Mouse (Mus musculus) stomach, embryonic 15.5 days (tissue): ENCODE data around the gene 1110051M20Rik. TPM values are rescaled to one million over a fixed set of nuclear protein-coding genes. Genes with fewer than 3 reads are reported as not detected.

Experiments
- ATAC-seq: fragments of 200-750 bp; cut with Nextera tagmentation; 2 replicates; pipeline ENCODE4 v1.8.0; 2017; ENCODE audit warnings: low read depth, moderate number of reproducible peaks, moderate TSS enrichment; ENCODE audit not compliant: insufficient read depth, low FRiP score
- H3K27ac ChIP-seq: fragments of 300-500 bp; sonication (generic); 2 replicates; pipeline ENCODE4 v1.5.1; 2015; ENCODE audit warnings: mild to moderate bottlenecking, inconsistent platforms
- H3K27me3 ChIP-seq: fragments of 300-500 bp; sonication (generic); replicated peaks from 2 replicates; pipeline ENCODE4 v1.6.1; 2015; ENCODE audit warnings: inconsistent platforms
- H3K36me3 ChIP-seq: fragments of 300-500 bp; sonication (generic); 2 replicates; pipeline ENCODE4 v1.6.1; 2015; ENCODE audit warnings: inconsistent platforms
- H3K4me1 ChIP-seq: fragments of 300-500 bp; sonication (generic); 2 replicates; pipeline ENCODE4 v1.6.1; 2015; ENCODE audit warnings: inconsistent platforms
- H3K4me2 ChIP-seq: fragments of 300-500 bp; sonication (generic); 2 replicates; pipeline ENCODE4 v1.6.1; 2015; ENCODE audit warnings: mild to moderate bottlenecking, inconsistent platforms
- H3K4me3 ChIP-seq: fragments of 300-500 bp; sonication (generic); replicated peaks from 2 replicates; pipeline ENCODE4 v1.5.1; 2015; ENCODE audit warnings: inconsistent platforms
- H3K9ac ChIP-seq: fragments of 300-500 bp; sonication (generic); 2 replicates; pipeline ENCODE4 v1.6.1; 2015; ENCODE audit warnings: inconsistent platforms
- H3K9me3 ChIP-seq: fragments of 300-500 bp; sonication (generic); 2 replicates; pipeline ENCODE4 v1.6.1; 2016; ENCODE audit warnings: inconsistent platforms
- WGBS: fragments of 180-500 bp; shearing (Covaris S2); methylation state at CpG from one replicate; pipeline ENCODE4 v1.1.7; 2015; 5-methylcytosine and 5-hydroxymethylcytosine counted together
- polyA plus RNA-seq: library from polyadenylated mRNA; unstranded; fragments of >200 nt; fragmentation: Nextera tagmentation; extraction: Ambion mirVana; gene quantifications from 2 replicates; pipeline ENCODE4 v1.2.1, GENCODE M21; 2015

1110051M20Rik gene
- polyA plus RNA-seq, 1 experiment from 2014 or later = 42.4 TPM

DNA sequence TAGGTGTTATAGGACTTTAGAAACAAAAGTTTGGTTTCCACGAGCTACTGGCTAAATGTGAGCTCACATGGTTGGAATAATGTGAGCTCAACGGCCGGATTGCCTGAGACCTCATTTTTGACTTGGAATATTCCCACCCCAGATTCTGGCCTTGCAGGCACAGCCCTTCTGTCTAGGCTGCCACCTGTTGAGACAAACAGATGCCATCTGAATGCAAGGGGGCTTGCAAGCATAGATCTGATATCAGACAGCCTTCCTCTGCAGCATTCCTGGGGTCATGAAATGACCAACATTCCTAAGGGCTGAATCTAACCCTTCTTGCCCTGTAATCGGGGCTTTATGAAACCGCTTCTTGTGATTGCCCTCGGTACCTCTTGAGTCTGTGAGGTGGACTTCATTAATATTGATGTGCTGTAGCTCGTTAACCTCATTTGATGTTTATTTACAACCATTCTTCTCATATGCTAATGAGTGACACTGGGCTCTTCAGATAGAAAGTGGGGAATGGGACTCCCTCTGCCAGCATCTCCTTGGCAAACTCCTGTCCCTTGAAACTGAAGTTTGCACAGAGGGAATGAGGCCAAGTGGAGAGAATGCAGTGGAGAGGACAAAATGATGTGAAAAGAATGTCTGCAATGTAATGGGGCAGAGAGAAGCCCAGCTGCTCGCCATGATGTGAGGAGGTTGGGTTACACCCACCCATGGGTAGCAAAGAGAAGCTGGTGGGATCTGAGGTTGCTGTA is 114.3 kb downstream of the 1110051M20Rik start:
- no peak for ATAC-seq
- Histone ChIP-seq H3K9ac (no peak overlapping the region), H3K36me3 (no peaks in the 10 kb centered on the region), H3K4me3 (no peak overlapping the region), H3K9me3 (no peaks in the 10 kb centered on the region), H3K4me2 (no peak overlapping the region), H3K27me3 (no peaks in the 10 kb centered on the region), H3K27ac (no peak overlapping the region), H3K4me1 (0 out of 2 replicates have a peak, but pooled peaks cover 8% of the 10 kb centered on the region)
- WGBS = 79% methylated on average over 8 of the region's 8 CpGs

DNA sequence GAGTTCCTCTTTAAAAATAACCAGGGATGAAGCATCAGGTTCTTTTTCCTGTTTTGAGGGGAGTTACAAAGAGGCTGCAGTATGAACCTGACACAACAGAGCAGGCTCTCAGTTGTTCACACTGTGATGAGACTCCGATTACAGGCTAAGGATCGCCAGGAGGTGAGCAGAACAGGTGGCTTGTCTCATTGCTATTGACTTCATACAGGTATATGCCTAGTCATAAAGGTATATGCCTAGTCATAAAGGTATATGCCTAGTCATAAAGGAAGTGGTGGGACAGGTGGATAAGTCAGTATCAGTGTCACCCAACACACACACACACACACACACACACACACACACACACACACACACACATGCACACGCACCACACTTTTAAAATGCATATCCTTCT is 115.8 kb downstream of the 1110051M20Rik start:
- Histone ChIP-seq H3K4me1 (0 out of 2 replicates have a peak, but pooled peaks cover 8% of the 10 kb centered on the region), H3K27me3 (no peaks in the 10 kb centered on the region), H3K27ac (no peak overlapping the region), H3K9me3 (no peaks in the 10 kb centered on the region), H3K36me3 (no peaks in the 10 kb centered on the region), H3K9ac (no peak overlapping the region), H3K4me3 (no peak overlapping the region), H3K4me2 (no peak overlapping the region)
- 80% methylated on average over 3 of the region's 3 CpGs for WGBS
- no peak for ATAC-seq

DNA sequence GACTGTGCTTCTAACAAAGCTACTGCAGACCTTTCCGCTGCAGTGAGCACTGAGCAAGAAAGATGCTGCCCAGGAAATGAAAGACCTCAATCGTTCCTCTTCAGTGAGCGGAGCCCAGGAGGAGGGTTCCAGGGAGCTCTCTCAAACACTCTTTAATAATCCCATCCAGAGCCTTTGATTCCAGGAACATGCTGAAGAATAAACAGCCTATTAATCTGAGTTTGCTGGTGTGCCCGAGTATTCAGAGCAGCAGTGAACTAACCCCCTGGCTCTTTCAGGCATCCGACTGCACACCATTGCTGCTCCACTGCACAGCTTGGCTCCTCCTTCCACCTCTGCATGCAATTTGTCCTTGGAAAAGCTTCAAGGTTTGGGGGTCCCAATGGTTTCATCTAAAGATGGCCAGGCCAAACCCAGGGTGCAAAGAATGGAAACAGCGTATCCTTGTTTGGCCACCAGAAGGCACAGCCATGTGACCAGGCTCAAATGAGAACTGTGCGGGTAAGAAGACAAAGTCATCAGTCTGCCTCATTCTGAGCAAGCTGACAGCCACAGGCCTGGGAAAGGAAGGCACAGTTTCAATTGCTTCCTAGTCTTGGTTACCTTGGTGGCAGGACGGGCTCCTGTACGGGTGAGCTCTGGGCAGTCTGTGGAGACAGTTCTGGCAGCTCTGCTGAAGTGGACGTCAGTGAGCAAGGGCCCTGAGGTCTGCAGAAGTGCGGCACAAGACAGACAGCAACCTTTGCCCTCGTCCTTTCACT is 116.4 kb downstream of the 1110051M20Rik start:
- Histone ChIP-seq H3K9ac (no peak overlapping the region), H3K27me3 (no peaks in the 10 kb centered on the region), H3K4me1 (0 out of 2 replicates have a peak, but pooled peaks cover 8% of the 10 kb centered on the region), H3K4me3 (no peak overlapping the region), H3K9me3 (no peaks in the 10 kb centered on the region), H3K4me2 (no peak overlapping the region), H3K27ac (no peak overlapping the region), H3K36me3 (no peaks in the 10 kb centered on the region)
- WGBS = 58% methylated on average over 12 of the region's 12 CpGs
- ATAC-seq = no peak

DNA sequence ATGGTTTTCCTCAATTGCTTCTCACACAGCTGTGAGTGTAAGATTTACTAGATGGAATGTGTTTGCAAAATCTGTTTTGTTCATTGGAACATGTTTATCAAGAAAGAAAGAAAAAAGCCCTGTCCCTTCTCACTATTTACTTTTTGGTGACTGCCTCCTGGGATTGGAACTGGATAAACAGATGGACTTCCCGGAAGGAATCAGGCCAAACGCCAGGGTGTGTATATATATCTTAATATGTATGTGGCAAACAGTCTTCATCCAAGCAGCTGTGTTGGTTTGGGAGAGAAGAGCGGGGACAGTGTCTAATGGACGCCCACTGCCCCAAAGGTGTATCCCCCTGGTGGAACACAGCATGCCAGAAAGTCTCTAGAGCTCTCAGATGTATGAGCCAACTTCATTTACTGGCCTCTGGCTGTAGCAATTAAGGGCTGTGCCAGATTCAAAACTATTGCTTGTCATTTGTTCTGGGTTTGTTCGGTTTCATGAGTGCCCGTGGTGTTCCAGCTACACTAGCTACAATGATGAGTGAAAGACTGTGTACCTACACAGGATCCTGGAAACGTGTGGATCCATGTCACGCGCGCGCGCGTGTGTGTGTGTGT is 117.7 kb downstream of the 1110051M20Rik start:
- WGBS = 76% methylated on average over 13 of the region's 13 CpGs
- Histone ChIP-seq H3K9me3 (no peaks in the 10 kb centered on the region), H3K4me2 (no peak overlapping the region), H3K27me3 (no peaks in the 10 kb centered on the region), H3K4me3 (no peak overlapping the region), H3K4me1 (0 out of 2 replicates have a peak, but pooled peaks cover 8% of the 10 kb centered on the region), H3K9ac (no peak overlapping the region), H3K27ac (peak overlapping the region; percentile 46; the same call in 1 of the 2 replicates), H3K36me3 (no peaks in the 10 kb centered on the region)
- no peak for ATAC-seq

DNA sequence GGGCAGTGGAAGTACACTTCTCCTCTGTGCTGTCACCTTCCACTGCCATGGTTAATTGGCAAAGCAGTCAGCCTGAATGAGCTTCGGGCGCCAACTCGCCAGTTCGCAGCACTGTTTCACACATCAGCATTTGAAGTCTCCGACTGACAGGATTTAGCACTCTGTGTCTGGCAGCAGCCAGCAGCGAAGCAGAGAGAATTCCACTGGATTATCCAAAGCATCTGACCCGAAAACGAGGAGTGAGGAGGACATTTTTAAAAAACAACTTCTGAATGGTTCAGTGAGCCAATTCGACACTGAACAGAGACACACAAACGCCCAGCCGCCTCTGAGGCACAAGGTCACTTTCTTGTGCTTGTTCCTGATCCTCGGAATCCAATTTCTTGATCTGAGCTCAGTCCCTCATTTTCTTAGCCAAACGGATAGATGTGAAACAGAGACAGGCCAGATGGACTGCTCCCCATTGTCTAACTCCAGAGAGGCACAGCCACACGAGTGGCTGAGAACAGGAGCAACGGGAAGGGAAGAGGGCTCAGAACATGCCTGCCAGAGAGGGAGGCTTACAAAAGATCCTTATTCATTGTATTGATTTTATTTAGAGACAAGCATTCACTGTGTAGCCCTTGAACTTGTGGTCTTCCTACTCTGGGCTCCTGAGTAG is 119.6 kb downstream of the 1110051M20Rik start:
- Histone ChIP-seq H3K9ac (no peak overlapping the region), H3K27me3 (no peaks in the 10 kb centered on the region), H3K4me2 (no peak overlapping the region), H3K36me3 (no peaks in the 10 kb centered on the region), H3K9me3 (no peaks in the 10 kb centered on the region), H3K4me3 (no peak overlapping the region), H3K4me1 (0 out of 2 replicates have a peak, but pooled peaks cover 8% of the 10 kb centered on the region), H3K27ac (no peak overlapping the region; the same call in 1 of the 2 replicates)
- ATAC-seq = no peak
- WGBS = 62% methylated on average over 15 of the region's 15 CpGs

DNA sequence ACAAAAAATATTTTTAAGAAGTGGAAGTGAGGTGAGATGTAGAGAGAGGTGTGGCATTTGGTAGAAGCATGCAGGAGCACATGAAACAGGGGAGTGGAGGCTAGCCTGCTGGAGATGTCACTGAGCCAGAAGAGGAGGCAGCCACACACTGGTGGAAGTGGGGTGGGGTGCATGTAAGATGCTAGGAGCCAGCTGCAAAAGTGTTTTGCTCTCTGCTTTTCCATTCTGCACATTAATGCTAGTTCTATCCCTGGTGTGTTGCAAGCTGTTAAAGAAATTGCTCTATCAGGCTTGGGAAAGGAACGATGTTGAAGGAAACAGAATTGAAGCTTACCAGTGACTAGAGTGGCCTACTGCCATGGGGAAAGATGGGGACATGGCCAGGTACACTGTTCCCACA is 120.2 kb downstream of the 1110051M20Rik start:
- no peaks in the 10 kb centered on the region for H3K9me3 ChIP-seq
- H3K9ac ChIP-seq = no peak overlapping the region
- no peaks in the 10 kb centered on the region for H3K27me3 ChIP-seq
- no peak overlapping the region for H3K4me2 ChIP-seq
- H3K4me1 ChIP-seq = 0 out of 2 replicates have a peak, but pooled peaks cover 8% of the 10 kb centered on the region
- no peak overlapping the region for H3K4me3 ChIP-seq
- no peaks in the 10 kb centered on the region for H3K36me3 ChIP-seq
- 84% methylated on average over 1 of the region's 1 CpGs for WGBS
- no peak overlapping the region; the same call in 1 of the 2 replicates for H3K27ac ChIP-seq
- no peak for ATAC-seq

DNA sequence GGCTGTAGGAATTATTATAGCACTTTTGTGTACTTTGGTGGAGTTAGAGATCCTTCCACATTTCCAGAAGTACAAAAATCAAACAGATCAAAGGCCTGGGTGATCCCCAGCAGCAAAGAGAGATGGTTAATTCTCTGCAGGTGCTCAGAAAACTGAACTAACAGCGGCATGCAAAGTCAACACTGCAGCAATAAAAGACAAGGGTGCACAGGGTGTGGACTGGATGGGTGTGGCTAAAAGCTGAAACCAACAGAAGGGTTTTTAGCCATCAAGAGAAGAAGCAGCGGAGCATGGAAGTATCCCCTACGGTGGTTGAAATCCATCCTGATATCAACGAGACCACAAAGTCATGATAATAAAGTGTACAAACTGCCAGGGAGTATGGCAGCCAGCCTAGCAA is 122.0 kb downstream of the 1110051M20Rik start:
- WGBS = 69% methylated on average over 4 of the region's 4 CpGs
- Histone ChIP-seq H3K27me3 (no peaks in the 10 kb centered on the region), H3K27ac (peak overlapping the region; percentile 73; the same call in 1 of the 2 replicates), H3K36me3 (no peaks in the 10 kb centered on the region), H3K4me2 (no peak overlapping the region), H3K9me3 (no peaks in the 10 kb centered on the region), H3K4me1 (no peaks in the 10 kb centered on the region), H3K4me3 (no peak overlapping the region), H3K9ac (no peak overlapping the region)
- ATAC-seq = 0 out of 2 replicates have a peak, but pooled peaks have one; percentile 31

DNA sequence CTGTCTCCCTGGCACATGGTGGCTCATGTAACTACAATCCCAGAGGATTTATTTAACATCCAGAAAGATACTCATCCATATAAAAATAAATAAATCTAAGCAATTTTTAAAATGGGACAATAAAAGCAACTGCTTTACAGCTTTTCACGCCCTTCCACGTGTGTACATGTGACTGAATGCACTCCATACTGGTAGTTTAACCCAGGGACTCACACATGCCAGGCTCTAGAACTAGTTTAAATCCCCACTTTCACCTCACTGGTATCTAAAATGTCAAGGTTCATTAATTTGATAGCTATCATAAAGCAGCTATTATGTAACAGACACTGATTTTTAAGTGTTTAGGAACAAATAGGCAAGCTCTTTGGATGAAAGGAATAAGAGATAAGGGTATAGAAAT is 122.6 kb downstream of the 1110051M20Rik start:
- Histone ChIP-seq H3K36me3 (no peaks in the 10 kb centered on the region), H3K9ac (no peak overlapping the region), H3K4me2 (no peak overlapping the region), H3K4me1 (no peaks in the 10 kb centered on the region), H3K9me3 (no peaks in the 10 kb centered on the region), H3K4me3 (no peak overlapping the region), H3K27me3 (no peaks in the 10 kb centered on the region), H3K27ac (0 out of 2 replicates have a peak overlapping the region, but pooled peaks have one; percentile 32)
- 82% methylated on average over 2 of the region's 2 CpGs for WGBS
- no peak for ATAC-seq

DNA sequence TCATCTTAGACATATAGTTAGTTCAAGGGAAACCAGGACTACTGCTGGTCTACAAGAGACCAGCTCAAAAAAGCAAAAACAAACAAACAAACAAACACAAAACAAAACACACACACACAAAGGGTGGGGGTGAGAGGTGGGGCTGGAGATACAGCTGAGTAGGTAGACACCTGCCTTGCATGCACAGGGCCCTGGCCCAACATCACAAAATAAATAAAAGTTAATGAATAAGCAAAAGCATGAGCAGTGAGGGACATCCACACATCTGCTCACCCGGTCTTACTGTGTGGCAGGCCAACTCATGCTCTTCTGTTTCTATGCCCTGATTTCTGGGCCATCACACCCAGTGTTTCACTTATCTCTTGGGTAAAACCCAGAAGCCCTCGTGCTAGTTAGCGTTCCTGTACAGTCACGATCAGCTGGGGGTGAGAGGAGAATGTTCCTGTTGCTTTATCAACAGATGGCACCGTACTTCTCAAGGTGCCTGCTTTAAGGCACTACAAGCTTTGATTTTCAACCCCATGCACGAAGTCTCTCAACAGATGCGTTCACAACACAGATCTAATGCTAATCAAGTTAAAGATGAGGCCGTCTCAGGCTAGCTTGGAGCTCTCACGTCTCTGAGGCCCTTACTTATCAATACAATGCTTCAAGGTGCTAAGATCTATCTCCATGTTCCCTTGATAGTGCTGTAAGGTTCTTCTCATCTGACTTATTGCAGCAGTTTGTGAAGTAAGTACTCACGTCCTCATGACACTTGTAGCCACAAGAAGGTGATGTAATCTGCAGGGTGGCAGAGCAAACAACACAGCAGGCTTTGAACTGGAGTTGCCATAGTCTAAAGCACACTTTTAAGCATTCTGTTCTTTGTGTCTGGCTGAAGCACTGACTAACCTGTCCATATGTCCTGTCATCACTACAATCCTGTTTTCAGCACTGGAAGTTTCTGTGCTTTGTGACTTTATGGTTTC is 123.7 kb downstream of the 1110051M20Rik start:
- no peak for ATAC-seq
- no peak overlapping the region for H3K9ac ChIP-seq
- H3K4me1 ChIP-seq = no peaks in the 10 kb centered on the region
- H3K4me2 ChIP-seq = no peak overlapping the region
- 71% methylated on average over 10 of the region's 10 CpGs for WGBS
- no peak overlapping the region for H3K27ac ChIP-seq
- H3K9me3 ChIP-seq = no peaks in the 10 kb centered on the region
- H3K36me3 ChIP-seq = no peaks in the 10 kb centered on the region
- H3K27me3 ChIP-seq = no peaks in the 10 kb centered on the region
- no peak overlapping the region for H3K4me3 ChIP-seq

DNA sequence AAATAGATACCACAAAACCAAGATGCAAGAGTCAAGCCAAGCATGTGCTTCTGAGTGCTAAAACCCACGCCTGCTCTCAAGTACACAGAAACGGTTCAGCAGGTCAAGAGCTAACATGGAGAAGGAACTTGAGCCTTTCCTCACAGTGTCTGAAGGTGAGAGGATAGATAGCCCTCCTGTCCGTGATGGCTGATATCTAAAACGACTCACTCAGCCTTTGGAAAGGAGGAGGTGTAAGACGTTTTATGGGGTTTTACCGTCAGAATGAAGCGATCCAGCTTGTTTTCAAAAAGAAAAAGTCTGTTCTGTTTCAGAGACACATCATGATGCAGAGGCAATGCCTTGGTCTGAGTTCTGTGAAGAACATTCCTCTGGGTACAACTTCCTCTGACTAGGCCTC is 130.3 kb downstream of the 1110051M20Rik start:
- no peak overlapping the region for H3K4me2 ChIP-seq
- H3K4me1 ChIP-seq = peaks cover 5% of the 10 kb centered on the region; the same call in 1 of the 2 replicates
- no peaks in the 10 kb centered on the region for H3K36me3 ChIP-seq
- H3K27ac ChIP-seq = no peak overlapping the region
- H3K9me3 ChIP-seq = no peaks in the 10 kb centered on the region
- H3K27me3 ChIP-seq = no peaks in the 10 kb centered on the region
- H3K4me3 ChIP-seq = no peak overlapping the region
- no peak for ATAC-seq
- WGBS = 81% methylated on average over 7 of the region's 7 CpGs
- H3K9ac ChIP-seq = no peak overlapping the region
